In genomic region chr7:101017021-101017461, GRCm38 (mm10) we compare ENCODE assay signal across 13 mouse cellular contexts. TPM values are rescaled to one million over a fixed set of nuclear protein-coding genes. Genes with fewer than 3 reads are reported as not detected.
DNase-seq lines count a peak whose midpoint lies in the region; ATAC-seq and TF ChIP-seq lines count a peak whose summit lies in the region.
"Had no signal": no experiment of that assay in that cellular context is flagged by ENCODE, and none has a peak within 500 bp of the region (broad histone marks: within the 10 kb centered on the region; RNA-seq: fewer than 3 reads in every experiment).

No protein-coding gene starts in this region.

- no peaks in the 10 kb centered on the region for H3K36me3 ChIP-seq in forebrain, embryonic 14.5 days (ENCODE audit: control insufficient read depth, insufficient read depth, low read length)
- no peaks in the 10 kb centered on the region for H3K36me3 ChIP-seq in forebrain, embryonic 12.5 days (replicated peaks)
- H3K36me3 ChIP-seq in intestine, embryonic 15.5 days, result no peaks in the 10 kb centered on the region
- H3K36me3 ChIP-seq in intestine, postnatal 0 days (ENCODE audit: control insufficient read depth, insufficient read depth), result no peaks in the 10 kb centered on the region
- H3K36me3 ChIP-seq: liver, embryonic 13.5 days had no signal

- no peak overlapping the region for H3K4me2 ChIP-seq in forebrain, embryonic 14.5 days (ENCODE audit: low read length)
- H3K4me2 ChIP-seq in forebrain, embryonic 12.5 days, result no peak overlapping the region
- H3K4me2 ChIP-seq in intestine, embryonic 15.5 days (replicated peaks), result no peak overlapping the region
- no peak overlapping the region for H3K4me2 ChIP-seq in intestine, postnatal 0 days (replicated peaks; ENCODE audit: low read depth)
- H3K4me2 ChIP-seq: liver, embryonic 13.5 days had no signal

- 43% methylated on average over 7 of the region's 7 CpGs for WGBS in forebrain, embryonic 14.5 days
- 60% methylated on average over 7 of the region's 7 CpGs for WGBS in forebrain, embryonic 12.5 days
- 65% methylated on average over 7 of the region's 7 CpGs for WGBS in intestine, embryonic 15.5 days
- 76% methylated on average over 7 of the region's 7 CpGs for WGBS in intestine, postnatal 0 days

- H3K4me1 ChIP-seq in forebrain, embryonic 14.5 days (ENCODE audit: control insufficient read depth, insufficient read depth, low read length), result no peaks in the 10 kb centered on the region
- peaks cover 11% of the 10 kb centered on the region for H3K4me1 ChIP-seq in forebrain, embryonic 12.5 days
- H3K4me1 ChIP-seq in intestine, embryonic 15.5 days (replicated peaks), result peaks cover 3% of the 10 kb centered on the region
- H3K4me1 ChIP-seq in intestine, postnatal 0 days (replicated peaks; ENCODE audit: control insufficient read depth, insufficient read depth, low read length), result no peaks in the 10 kb centered on the region

- TF ChIP-seq CTCF in intestine, postnatal 0 days (IDR thresholded peaks at IDR 0.05; ENCODE audit: low read depth), result no peak

- H3K4me3 ChIP-seq in forebrain, embryonic 14.5 days (ENCODE audit: low read depth, low read length), result no peak overlapping the region
- H3K4me3 ChIP-seq in forebrain, embryonic 12.5 days (replicated peaks), result no peak overlapping the region
- H3K4me3 ChIP-seq in intestine, embryonic 15.5 days (replicated peaks), result no peak overlapping the region
- no peak overlapping the region for H3K4me3 ChIP-seq in intestine, postnatal 0 days (ENCODE audit: low read depth, low read length)
- H3K4me3 ChIP-seq: liver, embryonic 13.5 days; megakaryocyte, embryonic 14.5 days had no signal

- peaks cover 12% of the 10 kb centered on the region for H3K27me3 ChIP-seq in forebrain, embryonic 14.5 days (replicated peaks; ENCODE audit: control insufficient read depth, insufficient read depth, low read length)
- H3K27me3 ChIP-seq in forebrain, embryonic 12.5 days, result peaks cover 35% of the 10 kb centered on the region
- peaks cover 12% of the 10 kb centered on the region for H3K27me3 ChIP-seq in intestine, embryonic 15.5 days (replicated peaks)
- H3K27me3 ChIP-seq in intestine, postnatal 0 days (replicated peaks; ENCODE audit: control insufficient read depth, insufficient read depth, low read length), result 0 out of 2 replicates have a peak, but pooled peaks cover 8% of the 10 kb centered on the region

- ATAC-seq in forebrain, embryonic 14.5 days, result no peak
- no peak for ATAC-seq in forebrain, embryonic 12.5 days (ENCODE audit: low FRiP score)
- ATAC-seq in intestine, embryonic 15.5 days, result 0 out of 2 replicates have a peak, but pooled peaks have one; percentile 28
- ATAC-seq in intestine, postnatal 0 days, result no peak

- no peak overlapping the region for H3K27ac ChIP-seq in forebrain, embryonic 14.5 days (ENCODE audit: low read depth, low read length)
- H3K27ac ChIP-seq in forebrain, embryonic 12.5 days, result no peak overlapping the region
- H3K27ac ChIP-seq in intestine, embryonic 15.5 days, result no peak overlapping the region
- H3K27ac ChIP-seq in intestine, postnatal 0 days (ENCODE audit: low read depth, low read length), result no peak overlapping the region
- H3K27ac ChIP-seq: liver, embryonic 13.5 days had no signal

- no peak overlapping the region for H3K9ac ChIP-seq in forebrain, embryonic 14.5 days (ENCODE audit: low read length)
- no peak overlapping the region for H3K9ac ChIP-seq in forebrain, embryonic 12.5 days
- H3K9ac ChIP-seq in intestine, embryonic 15.5 days, result no peak overlapping the region
- H3K9ac ChIP-seq in intestine, postnatal 0 days (ENCODE audit: low read depth, low read length), result no peak overlapping the region
- H3K9ac ChIP-seq: liver, embryonic 13.5 days had no signal

- no peaks in the 10 kb centered on the region for H3K9me3 ChIP-seq in forebrain, embryonic 14.5 days (replicated peaks; ENCODE audit: control insufficient read depth, low read length)
- H3K9me3 ChIP-seq in forebrain, embryonic 12.5 days, result no peaks in the 10 kb centered on the region
- no peaks in the 10 kb centered on the region for H3K9me3 ChIP-seq in intestine, embryonic 15.5 days
- no peaks in the 10 kb centered on the region for H3K9me3 ChIP-seq in intestine, postnatal 0 days (ENCODE audit: control insufficient read depth)
- H3K9me3 ChIP-seq: liver, embryonic 13.5 days; megakaryocyte, embryonic 14.5 days had no signal

- peak; percentile 45 for DNase-seq in forebrain, embryonic 14.5 days (ENCODE audit: low spot score)
- DNase-seq in MN1 (ENCODE audit: low spot score), result peak; percentile 50
- peak; percentile 41 to 56 for DNase-seq in gastrocnemius, postnatal 4 days (ENCODE audit: low spot score in 2 of 2)
- no peak for DNase-seq in urinary bladder, postnatal 4 days (ENCODE audit: low spot score in 2 of 2)
- DNase-seq in adrenal gland, postnatal 25 days, result no peak
- DNase-seq: adrenal gland, postnatal 14 days; liver, embryonic 13.5 days had no signal

RNA-seq across cellular contexts. Expression of gene P2ry2, which starts 4.4 kb away (rescaled TPM):
- 0.08 TPM in 1 of 2 replicates, not detected in the other for polyA plus RNA-seq in forebrain, embryonic 14.5 days (2014; fragmentation: Nextera tagmentation; extraction: Ambion mirVana)
- 0.12 and 0.15 TPM in 2 replicates for polyA plus RNA-seq in forebrain, embryonic 12.5 days (2016; fragmentation: Nextera tagmentation; extraction: Ambion mirVana)
- 2.7 TPM in 2 replicates for polyA plus RNA-seq in intestine, embryonic 15.5 days (2015; fragmentation: Nextera tagmentation; extraction: Ambion mirVana)
- 2.0 and 2.6 TPM in 2 replicates for polyA plus RNA-seq in intestine, postnatal 0 days (2015; fragmentation: Nextera tagmentation; extraction: Ambion mirVana)
- total RNA-seq in gastrocnemius, postnatal 4 days (2021), result 10 to 100 TPM; 30.8 to 33.2 TPM
- 1.2 and 2.3 TPM in 2 replicates for total RNA-seq in adrenal gland, postnatal 25 days (2021)

RNA-seq across cellular contexts. Expression of gene P2ry6, which starts 42.6 kb away (rescaled TPM):
- polyA plus RNA-seq in forebrain, embryonic 14.5 days (2014; fragmentation: Nextera tagmentation; extraction: Ambion mirVana), result 2.3 and 3.2 TPM in 2 replicates
- 1.9 and 2.7 TPM in 2 replicates for polyA plus RNA-seq in forebrain, embryonic 12.5 days (2016; fragmentation: Nextera tagmentation; extraction: Ambion mirVana)
- 8.4 and 10.4 TPM in 2 replicates for polyA plus RNA-seq in intestine, embryonic 15.5 days (2015; fragmentation: Nextera tagmentation; extraction: Ambion mirVana)
- polyA plus RNA-seq in intestine, postnatal 0 days (2015; fragmentation: Nextera tagmentation; extraction: Ambion mirVana), result 5.7 and 7.0 TPM in 2 replicates
- total RNA-seq in gastrocnemius, postnatal 4 days (2021), result 1 to 10 TPM; 5.8 to 7.4 TPM
- total RNA-seq in adrenal gland, postnatal 25 days (2021), result 5.8 and 9.5 TPM in 2 replicates
- total RNA-seq: common myeloid progenitor, adult 5-6 weeks; hematopoietic stem cell, adult 5-6 weeks had no signal

Comparison
In these comparisons a context has a peak if more than half of its experiments do, and no peak if none do; other contexts are left out.
1. DNase-seq: peak in forebrain, embryonic 14.5 days (single experiment), MN1 (single experiment) and gastrocnemius, postnatal 4 days (2 of 2); none in urinary bladder, postnatal 4 days (0 of 2) and adrenal gland, postnatal 25 days (single experiment).